Mouse (Mus musculus): ENCODE results near the gene Abca8a.

DNA sequence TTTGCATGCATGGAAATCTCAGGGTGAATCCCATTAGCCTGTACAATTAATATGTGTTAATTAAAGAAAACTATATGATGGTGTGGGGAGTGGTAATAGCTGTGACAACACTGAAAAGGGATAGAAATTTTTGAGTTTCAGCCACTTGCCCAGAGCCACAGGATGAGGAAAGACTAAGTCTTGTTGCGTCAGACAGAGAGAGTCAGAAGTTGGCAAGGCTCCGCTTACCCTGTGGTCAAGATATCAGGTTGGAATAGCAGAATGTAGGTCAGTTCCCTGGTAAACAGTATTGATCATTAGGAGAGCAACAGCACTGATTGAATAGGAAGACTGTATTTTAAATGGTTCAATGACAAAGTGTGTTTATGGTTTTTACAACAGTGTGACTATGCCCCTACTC lies 58.0 kb downstream of the Abca8a start:
- no peak for TF ChIP-seq EP300 (IDR thresholded peaks at IDR 0.05; ENCODE audit: low read depth)
- TF ChIP-seq CTCF (IDR thresholded peaks at IDR 0.05; ENCODE audit: low read depth), result no peak

Measured in liver, embryonic 14.5 days (tissue).